Mouse (Mus musculus): ENCODE results near the gene Lasp1. TPM values are rescaled to one million over a fixed set of nuclear protein-coding genes. Genes with fewer than 3 reads are reported as not detected.
A peak's percentile ranks its signal among the peaks of the same experiment; 100 is the strongest.
"Not testable (repeated sequence)": the region's sequence is repeated elsewhere in the genome, so short reads cannot be mapped to it uniquely, and the experiment has no call there.

The Lasp1 gene
- total and polyA plus RNA-seq, 3 experiments, result 12.5 to 45.4 (median 18.6) TPM

DNA sequence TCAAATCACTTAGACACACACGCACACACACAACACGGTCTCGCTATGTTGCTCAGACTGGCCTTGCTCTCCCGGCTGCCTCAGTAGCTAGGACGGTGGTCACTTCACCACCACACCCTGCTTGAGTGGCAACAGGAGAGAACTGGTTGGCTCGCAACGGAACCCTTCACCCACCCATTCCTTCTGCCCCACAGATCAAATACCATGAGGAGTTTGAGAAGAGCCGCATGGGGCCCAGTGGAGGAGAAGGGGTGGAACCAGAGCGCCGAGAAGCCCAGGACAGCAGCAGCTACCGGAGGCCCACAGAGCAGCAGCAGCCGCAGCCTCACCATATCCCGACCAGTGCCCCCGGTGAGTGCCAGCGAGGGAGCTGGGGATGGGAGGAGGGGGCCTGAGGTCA is 34.6 kb downstream of the Lasp1 start:
- H3K4me1 ChIP-seq (ENCODE audit: control insufficient read depth in 1 of 2, insufficient read depth in 2 of 2), result peaks cover 15 to 50% of the 10 kb centered on the region in 2 experiments

DNA sequence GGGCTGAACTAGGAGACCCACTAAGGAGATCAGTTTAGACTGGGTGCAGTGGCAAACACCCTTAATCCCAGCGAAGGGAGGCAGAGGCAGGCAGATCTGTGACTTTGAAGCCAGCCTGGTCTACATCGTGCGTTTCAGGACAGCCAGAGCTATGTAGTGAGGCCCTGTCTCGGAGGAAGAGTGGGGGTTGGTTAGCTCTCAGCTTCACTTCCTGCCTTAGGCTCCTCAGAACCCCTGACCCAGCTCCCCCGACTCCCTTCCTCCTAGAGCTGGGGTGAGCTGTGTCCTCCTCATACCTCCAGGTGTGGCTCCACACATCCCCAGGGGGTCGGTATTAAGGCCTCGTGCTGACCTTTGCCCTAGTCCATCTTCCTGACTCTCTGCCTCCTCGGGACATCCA is 37.7 kb downstream of the Lasp1 start:
- H3K27ac ChIP-seq (ENCODE audit: insufficient read depth, low read depth), result no peak overlapping the region
- no peak for DNase-seq (ENCODE audit: extremely low read depth)
- TF ChIP-seq TBP (conservative IDR thresholded peaks at IDR 0.05; ENCODE audit: low read depth, low read length) (no peak), CHD1 (IDR thresholded peaks at IDR 0.05; ENCODE audit: low read depth, low read length) (no peak), ZNF384 (IDR thresholded peaks at IDR 0.05; ENCODE audit: low read depth, low read length) (no peak), ELF1 (IDR thresholded peaks at IDR 0.05; ENCODE audit: low read depth, low read length) (no peak), TCF12 (IDR thresholded peaks at IDR 0.05; ENCODE audit: low read depth, low read length) (no peak), UBTF (IDR thresholded peaks at IDR 0.05; ENCODE audit: low read depth, low read length) (no peak), BHLHE40 (IDR thresholded peaks at IDR 0.05; ENCODE audit: low read depth, low read length) (no peak)
- H3K4me2 ChIP-seq (ENCODE audit: insufficient read depth, low read depth, poor library complexity, severe bottlenecking), result no peak overlapping the region
- no peak overlapping the region for H3K9ac ChIP-seq (ENCODE audit: insufficient read depth, low read depth)
- peaks cover 20 to 65% of the 10 kb centered on the region in 2 experiments for H3K36me3 ChIP-seq (replicated peaks in 1 of 2; ENCODE audit: control insufficient read depth in 1 of 2, insufficient read depth in 1 of 2, low read length in 1 of 2)
- H3K79me2 ChIP-seq (replicated peaks; ENCODE audit: control insufficient read depth, extremely low read depth, insufficient read depth, poor library complexity, severe bottlenecking), result no peaks in the 10 kb centered on the region
- H3K4me1 ChIP-seq (ENCODE audit: control insufficient read depth in 1 of 2, insufficient read depth in 2 of 2), result peaks cover 0 to 43% of the 10 kb centered on the region in 2 experiments; a peak in 2 of 4 replicates
- in situ Hi-C loops (cut with MboI; ENCODE audit: low pct_ligation_motif_present, low pct_unique_long_range_greater_than_20kb, low sequenced_read_pairs) (no loop called here), dilution Hi-C loops (cut with MboI; ENCODE audit: extremely low pct_ligation_motif_present, extremely low pct_unique_long_range_greater_than_20kb, low sequenced_read_pairs) (no loop called here)
- H3K27me3 ChIP-seq (replicated peaks), result no peaks in the 10 kb centered on the region
- no peak overlapping the region for H3K4me3 ChIP-seq (replicated peaks in 1 of 3; ENCODE audit: low read depth in 2 of 3, low read length in 2 of 3, poor library complexity in 1 of 3)
- H3K9me3 ChIP-seq (replicated peaks; ENCODE audit: low read length), result no peaks in the 10 kb centered on the region

More for the DNA sequence above, 34.6 kb downstream of the Lasp1 start:
- no peak for DNase-seq (ENCODE audit: extremely low read depth)
- no peak overlapping the region for H3K27ac ChIP-seq (ENCODE audit: insufficient read depth, low read depth)
- H3K4me2 ChIP-seq (ENCODE audit: insufficient read depth, low read depth, poor library complexity, severe bottlenecking), result no peak overlapping the region
- H3K27me3 ChIP-seq (replicated peaks), result no peaks in the 10 kb centered on the region
- H3K36me3 ChIP-seq (replicated peaks in 1 of 2; ENCODE audit: control insufficient read depth in 1 of 2, insufficient read depth in 1 of 2, low read length in 1 of 2), result peaks cover 20 to 69% of the 10 kb centered on the region in 2 experiments
- dilution Hi-C loops (cut with MboI; ENCODE audit: extremely low pct_ligation_motif_present, extremely low pct_unique_long_range_greater_than_20kb, low sequenced_read_pairs), result no loop called here
- TF ChIP-seq EP300 (IDR thresholded peaks at IDR 0.05; ENCODE audit: low read length) (no peak), ZKSCAN1 (IDR thresholded peaks at IDR 0.05; ENCODE audit: borderline replicate concordance, low read depth, low read length) (no peak), CHD1 (IDR thresholded peaks at IDR 0.05; ENCODE audit: low read depth, low read length) (no peak), CHD2 (IDR thresholded peaks at IDR 0.05; ENCODE audit: low read length) (no peak), CTCF (conservative IDR thresholded peaks at IDR 0.05 in 1 of 2, IDR thresholded peaks at IDR 0.05 in 1 of 2; ENCODE audit: low read depth in 2 of 2, low read length in 2 of 2) (no peak), NELFE (IDR thresholded peaks at IDR 0.05; ENCODE audit: low read depth, low read length) (no peak), KAT2A (IDR thresholded peaks at IDR 0.05; ENCODE audit: insufficient replicate concordance, low read length) (no peak), ZNF384 (IDR thresholded peaks at IDR 0.05; ENCODE audit: low read depth, low read length) (0 out of 2 replicates have a peak, but pooled peaks have one; percentile 21)
- in situ Hi-C loops (cut with MboI; ENCODE audit: low pct_ligation_motif_present, low pct_unique_long_range_greater_than_20kb, low sequenced_read_pairs), result no loop called here
- H3K9me3 ChIP-seq (replicated peaks; ENCODE audit: low read length), result no peaks in the 10 kb centered on the region
- no peaks in the 10 kb centered on the region for H3K79me2 ChIP-seq (replicated peaks; ENCODE audit: control insufficient read depth, extremely low read depth, insufficient read depth, poor library complexity, severe bottlenecking)
- H3K4me3 ChIP-seq (replicated peaks in 1 of 3; ENCODE audit: low read depth in 2 of 3, low read length in 2 of 3, poor library complexity in 1 of 3), result no peak overlapping the region
- H3K9ac ChIP-seq (ENCODE audit: insufficient read depth, low read depth), result no peak overlapping the region

DNA sequence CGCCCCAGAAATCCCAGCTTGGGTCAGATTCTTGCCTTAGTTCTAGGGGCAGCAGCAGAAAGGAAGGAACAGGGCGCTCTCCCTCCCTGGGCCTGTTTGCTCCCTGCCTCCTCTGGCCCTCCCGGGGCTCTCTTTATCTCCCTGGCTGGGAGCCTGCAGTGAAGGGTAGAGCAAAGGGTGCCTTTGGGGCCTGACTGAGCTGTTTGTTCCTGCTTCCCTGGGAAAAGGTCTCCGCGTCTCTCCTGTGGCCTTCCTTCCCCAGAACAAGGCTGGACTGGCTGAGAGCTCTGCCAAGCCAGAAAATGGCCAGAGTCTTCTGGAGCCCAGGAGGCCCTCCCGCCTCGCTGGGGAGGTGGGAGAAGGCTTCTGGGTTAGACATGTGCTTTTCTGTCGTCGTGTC is 38.3 kb downstream of the Lasp1 start:
- Histone ChIP-seq H3K4me1 (ENCODE audit: control insufficient read depth in 1 of 2, insufficient read depth in 2 of 2) (peaks cover 4 to 43% of the 10 kb centered on the region in 2 experiments), H3K36me3 (replicated peaks in 1 of 2; ENCODE audit: control insufficient read depth in 1 of 2, insufficient read depth in 1 of 2, low read length in 1 of 2) (peaks cover 20 to 61% of the 10 kb centered on the region in 2 experiments)
- H3K9me3 ChIP-seq (replicated peaks; ENCODE audit: low read length); H3K4me3 ChIP-seq (replicated peaks in 1 of 3; ENCODE audit: low read depth in 2 of 3, low read length in 2 of 3, poor library complexity in 1 of 3); H3K79me2 ChIP-seq (replicated peaks; ENCODE audit: control insufficient read depth, extremely low read depth, insufficient read depth, poor library complexity, severe bottlenecking); dilution Hi-C loops (cut with MboI; ENCODE audit: extremely low pct_ligation_motif_present, extremely low pct_unique_long_range_greater_than_20kb, low sequenced_read_pairs); DNase-seq (ENCODE audit: extremely low read depth); H3K4me2 ChIP-seq (ENCODE audit: insufficient read depth, low read depth, poor library complexity, severe bottlenecking); H3K27me3 ChIP-seq (replicated peaks); H3K9ac ChIP-seq (ENCODE audit: insufficient read depth, low read depth); H3K27ac ChIP-seq (ENCODE audit: insufficient read depth, low read depth); in situ Hi-C loops (cut with MboI; ENCODE audit: low pct_ligation_motif_present, low pct_unique_long_range_greater_than_20kb, low sequenced_read_pairs): not testable (repeated sequence)

Measured in CH12.LX (cell line).